Mouse (Mus musculus) fibroblast of lung, adult 2 months (primary cell): Measurements from ENCODE around the gene Nmt1.

Source experiments
- DNase-seq: peaks from one replicate; pipeline ENCODE4 v3.0.0-alpha.2; 2011; ENCODE audit warnings: low read depth

Gene Nmt1

DNA sequence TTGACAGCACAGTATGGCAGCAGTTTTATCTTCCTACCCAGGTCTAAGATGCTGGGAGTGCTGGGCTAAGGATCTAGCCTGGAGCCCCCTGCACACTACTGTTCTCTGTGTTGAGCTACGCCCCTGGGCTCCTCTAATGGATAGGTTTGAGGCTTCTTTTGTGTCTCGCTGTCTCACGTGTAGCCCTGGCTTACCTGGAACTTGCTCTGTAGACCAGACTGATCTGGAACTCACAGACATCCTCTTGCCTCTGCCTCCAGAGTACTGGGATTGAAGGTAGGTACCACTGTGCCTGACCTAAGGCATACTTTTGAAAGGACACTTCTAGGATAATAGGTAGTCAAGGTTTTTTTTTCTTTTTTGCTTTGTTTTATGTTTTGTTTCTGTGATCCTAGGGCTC is 16.0 kb downstream of the Nmt1 start:
- DNase-seq: no peak

GRCm38 (mm10) chr11:103046286-103046685 is 18.3 kb downstream of the Nmt1 start:
- DNase-seq: no peak

DNA sequence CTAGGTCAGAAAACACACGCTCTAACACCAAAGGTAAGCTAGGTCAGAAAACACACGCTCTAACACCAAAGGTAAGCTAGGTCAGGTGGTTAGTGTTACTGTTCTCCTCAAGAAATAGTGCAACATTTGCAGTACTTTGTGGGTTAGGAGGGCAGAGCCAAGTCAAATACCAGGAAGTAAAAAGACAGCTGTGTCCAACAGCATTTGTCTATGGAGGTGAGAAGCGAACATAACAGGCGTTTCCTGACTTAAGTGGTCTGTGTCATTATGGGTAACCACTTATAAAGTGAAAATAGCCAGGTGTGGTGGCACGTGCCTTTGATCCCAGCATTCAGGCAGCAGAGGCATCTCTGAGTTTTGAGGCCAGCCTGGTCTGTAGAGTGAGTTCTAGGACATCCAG is 21.6 kb downstream of the Nmt1 start:
- DNase-seq: no peak

DNA sequence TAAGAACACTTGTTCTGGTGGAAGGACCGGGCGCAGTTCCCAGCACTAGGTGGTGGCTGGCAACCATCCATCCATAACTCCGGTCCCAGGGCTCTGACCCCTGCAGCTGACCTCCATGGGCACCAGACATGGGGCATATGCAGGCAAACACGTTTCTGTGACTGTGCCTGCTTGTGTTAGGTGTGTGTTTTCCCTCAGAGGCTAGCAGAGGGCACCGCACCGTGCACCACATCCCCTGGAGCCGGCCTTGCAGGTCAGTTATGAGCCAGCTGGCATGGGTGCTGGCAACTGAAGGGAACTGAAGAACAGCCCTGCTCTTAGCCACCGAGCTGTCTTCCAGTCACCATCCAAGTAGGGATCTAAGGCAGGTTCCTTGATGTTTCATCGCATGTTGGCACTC is 22.2 kb downstream of the Nmt1 start:
- peak; percentile 93 for DNase-seq

- peak; percentile 99 for DNase-seq
Observed at GRCm38 (mm10) chr11:103051249-103051691, 23.3 kb downstream of the Nmt1 start.

DNA sequence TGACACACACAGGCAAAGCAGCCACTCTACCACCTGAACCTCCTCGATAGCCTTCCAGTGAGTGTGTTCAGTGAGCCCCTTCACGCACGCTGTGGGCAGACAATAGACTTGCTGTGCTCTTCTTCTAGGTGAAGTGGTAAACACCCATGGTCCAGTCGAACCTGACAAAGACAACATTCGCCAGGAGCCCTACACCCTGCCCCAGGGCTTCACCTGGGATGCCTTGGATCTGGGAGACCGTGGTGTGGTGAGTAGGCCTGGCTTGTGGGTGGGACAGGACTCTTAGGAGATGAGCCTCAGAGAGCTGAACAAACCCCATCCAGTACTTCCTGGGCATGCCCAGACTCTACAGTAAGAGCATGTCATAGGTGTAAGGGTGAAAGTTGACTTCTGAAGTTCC is 24.1 kb downstream of the Nmt1 start:
- DNase-seq: no peak

GRCm38 (mm10) chr11:103053191-103054076 is 25.4 kb downstream of the Nmt1 start:
- no peak for DNase-seq

DNA sequence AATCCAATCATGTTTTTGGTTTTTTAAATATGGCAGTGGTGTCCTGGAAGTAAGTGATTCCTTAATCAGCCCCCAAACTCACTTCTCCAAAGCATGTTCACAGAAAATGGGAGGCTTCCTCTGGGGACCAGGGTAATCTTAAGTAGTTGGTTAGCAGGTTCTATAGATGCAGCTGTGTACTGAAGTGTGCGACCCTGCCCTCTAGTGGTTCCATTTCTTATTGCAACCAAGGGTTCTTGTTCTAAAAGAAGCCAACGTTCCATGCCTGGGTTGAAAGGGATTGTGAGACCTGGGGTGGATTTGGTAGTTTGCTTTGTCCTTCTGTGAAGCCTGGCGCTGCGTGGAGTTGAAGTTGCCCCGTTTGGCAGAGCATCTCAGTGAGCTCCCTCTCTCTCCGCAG is 26.8 kb downstream of the Nmt1 start:
- DNase-seq: peak; percentile 62

DNA sequence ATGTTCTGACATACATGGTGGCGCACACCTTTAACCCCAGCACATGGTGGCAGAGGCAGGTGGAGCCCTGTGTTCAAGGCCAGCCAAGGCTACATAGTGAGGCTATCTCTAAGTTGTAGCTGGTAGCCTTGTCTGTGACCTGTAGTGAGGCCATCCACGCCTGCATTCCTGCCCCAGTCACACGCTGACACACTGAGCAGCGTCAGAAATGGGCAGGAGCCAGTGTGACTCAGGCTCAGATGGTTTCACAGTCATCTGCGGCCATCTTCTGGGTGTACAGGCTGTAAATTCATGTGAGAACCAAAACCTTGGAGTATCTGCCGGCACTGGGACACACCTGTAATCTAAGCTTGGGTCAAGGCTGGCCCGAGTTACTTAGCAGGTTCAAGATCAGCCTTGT is 28.6 kb downstream of the Nmt1 start:
- DNase-seq: no peak

- no peak for DNase-seq
Observed at GRCm38 (mm10) chr11:103058499-103059085, 30.6 kb downstream of the Nmt1 start.

DNA sequence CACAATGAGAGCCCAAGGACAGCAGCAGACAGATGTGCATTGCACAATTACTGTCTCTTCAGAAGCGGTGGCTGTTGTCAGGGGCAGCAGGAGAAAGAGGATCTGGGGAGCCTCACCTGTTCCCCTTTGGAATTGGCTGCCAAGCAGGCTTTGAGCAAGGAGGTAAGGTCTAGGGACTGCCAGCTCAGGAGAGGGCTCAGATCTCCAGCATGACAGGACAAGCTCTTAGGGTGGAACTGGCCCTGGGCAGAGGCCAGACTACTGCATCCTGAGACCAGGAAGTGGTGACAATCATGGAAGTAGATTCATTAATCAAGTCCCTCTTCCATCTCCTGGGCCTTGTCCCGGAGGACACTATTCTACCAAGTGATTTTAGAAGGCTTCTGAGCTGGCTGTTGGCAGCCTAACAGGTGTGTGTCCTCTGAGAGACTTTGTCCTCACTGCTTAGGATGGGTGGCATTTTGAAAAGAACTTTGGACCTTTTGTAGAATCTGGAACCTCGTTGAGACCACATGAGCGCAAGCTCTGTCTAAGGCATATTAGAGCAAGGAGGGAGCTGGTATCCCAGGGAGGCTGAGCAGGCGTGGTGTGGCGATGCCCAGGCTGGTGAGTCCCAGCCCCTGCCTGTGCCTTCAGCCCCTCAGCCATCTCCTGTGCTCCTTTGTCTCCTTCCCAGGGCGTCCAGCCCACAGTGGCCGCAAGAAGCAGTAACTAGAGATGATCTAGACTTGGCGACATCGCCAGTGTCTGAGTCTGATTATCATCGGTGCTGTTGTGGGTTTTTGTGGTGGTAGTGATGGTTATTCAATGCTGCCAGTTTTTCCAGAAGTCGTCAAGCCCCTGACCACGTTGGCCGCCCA is 38.4 kb downstream of the Nmt1 start:
- no peak for DNase-seq

- DNase-seq: no peak
Observed at GRCm38 (mm10) chr11:103067051-103067361, 39.0 kb downstream of the Nmt1 start.

DNA sequence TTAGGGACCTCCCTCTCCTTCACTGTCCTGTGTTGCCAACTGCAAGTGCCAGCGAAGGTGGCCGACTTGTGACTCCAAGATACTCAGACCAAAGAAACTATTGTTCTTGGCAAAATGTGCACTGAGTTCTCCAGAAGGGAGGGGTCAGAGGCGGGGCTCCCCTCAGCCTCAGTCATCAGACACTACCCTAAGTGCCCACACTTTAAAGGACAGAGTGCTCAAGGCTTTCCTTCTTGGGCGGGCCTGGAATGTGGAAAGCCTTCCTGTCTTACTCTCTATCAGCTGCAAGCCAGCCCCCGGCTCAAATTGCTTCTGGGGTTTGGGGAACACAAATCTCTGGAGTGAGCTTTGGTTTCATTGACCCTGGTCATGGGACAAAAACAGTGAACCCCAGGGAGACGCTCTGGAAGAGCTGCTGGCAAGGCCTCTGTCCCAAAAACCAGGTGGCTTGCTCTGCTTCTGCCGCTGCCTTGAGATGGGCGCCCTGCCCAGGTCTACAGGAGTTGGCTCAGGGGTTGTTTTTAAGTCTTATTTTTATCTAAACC is 39.5 kb downstream of the Nmt1 start:
- DNase-seq: no peak

GRCm38 (mm10) chr11:103068272-103068671 is 40.3 kb downstream of the Nmt1 start:
- no peak for DNase-seq

DNA sequence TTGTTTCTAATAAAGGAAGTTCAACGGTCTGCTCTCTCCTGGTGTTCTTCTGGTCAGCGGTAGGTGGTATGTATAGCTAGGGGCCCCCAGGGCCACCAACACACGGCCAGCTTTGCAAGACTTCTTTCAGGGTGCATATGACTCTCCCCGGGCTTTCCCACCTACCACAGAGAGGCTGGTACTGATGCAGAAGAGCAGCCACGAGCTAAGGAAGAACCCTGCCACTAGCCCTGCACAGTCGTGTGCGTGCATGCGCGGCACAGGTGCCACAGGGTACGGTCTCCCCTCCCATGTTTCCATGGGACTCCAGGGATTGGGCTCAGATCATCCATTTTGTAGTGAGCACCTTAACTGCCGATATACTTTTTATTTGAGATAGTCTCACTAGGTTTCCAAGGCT is 40.9 kb downstream of the Nmt1 start:
- no peak for DNase-seq

DNA sequence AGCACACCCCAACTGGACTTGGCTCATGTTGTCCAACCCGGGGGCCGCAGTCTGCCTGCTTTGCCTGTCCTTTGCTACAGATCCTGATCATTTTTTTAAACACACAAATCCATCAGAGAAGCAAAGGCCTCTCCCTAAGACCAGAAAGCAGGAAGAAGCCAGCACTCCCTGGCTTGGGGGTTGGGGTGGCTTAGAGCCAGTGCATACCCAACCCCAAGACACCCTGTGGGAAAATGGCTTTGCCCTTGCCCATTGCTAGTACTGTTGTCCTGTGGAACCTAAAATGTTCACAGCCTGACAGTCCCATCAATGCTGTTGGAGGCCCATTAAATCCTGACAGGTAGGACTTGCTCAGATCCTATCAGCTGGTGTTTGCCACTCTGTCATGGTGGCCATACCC is 41.7 kb downstream of the Nmt1 start:
- DNase-seq: no peak

DNA sequence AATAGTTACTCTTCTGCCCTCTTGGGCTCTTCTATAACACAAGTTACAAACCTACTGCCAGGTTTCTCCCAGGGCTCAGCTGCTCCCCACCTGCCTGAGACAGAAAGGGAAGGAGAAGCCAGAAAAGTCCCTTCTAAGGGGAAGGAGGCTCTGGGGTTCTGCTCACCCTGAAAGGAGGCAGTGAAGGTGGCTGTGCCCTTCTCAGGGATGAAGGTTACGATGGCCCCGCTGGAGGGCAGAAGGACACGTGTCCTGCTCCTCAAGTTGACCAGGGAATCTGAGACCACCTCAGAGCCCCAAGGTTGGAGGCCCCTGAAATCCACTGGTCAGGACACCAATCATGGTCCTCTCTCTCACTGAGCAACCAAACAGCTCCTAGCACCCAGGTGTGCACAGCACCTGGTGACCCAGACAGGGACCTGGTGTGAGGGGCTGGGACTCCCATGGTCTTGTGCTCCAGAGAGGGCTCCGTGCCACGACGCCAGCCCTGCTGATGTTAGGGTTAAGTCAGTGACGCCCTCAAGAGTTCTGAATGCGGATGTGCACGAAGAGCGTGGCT is 42.4 kb downstream of the Nmt1 start:
- no peak for DNase-seq

DNA sequence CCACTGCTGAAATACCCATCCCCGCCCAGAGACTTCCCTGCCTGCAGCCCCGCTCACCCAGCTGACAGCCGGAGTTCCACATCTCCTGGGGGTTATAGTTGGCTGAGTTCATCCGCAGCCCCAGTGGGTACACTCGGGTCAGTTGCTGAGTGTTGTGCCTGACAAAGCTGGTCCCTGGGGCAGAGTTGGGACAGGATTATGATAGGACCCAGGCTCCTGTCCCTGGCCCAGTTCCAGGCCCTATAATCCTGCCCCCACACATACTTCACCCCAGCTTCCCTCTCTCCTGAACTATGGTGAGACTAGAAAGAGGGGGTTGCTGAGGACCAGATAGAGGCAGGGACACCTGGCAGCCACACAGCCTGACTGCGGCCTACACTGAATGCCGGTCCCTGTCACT is 45.7 kb downstream of the Nmt1 start:
- no peak for DNase-seq

GRCm38 (mm10) chr11:103074121-103074650 is 46.2 kb downstream of the Nmt1 start:
- DNase-seq: no peak

- DNase-seq: no peak
Observed at GRCm38 (mm10) chr11:103074796-103075323, 46.9 kb downstream of the Nmt1 start.

GRCm38 (mm10) chr11:103076010-103076409 is 48.0 kb downstream of the Nmt1 start:
- no peak for DNase-seq

- DNase-seq: no peak
Observed at GRCm38 (mm10) chr11:103076581-103076980, 48.6 kb downstream of the Nmt1 start.
